Mouse (Mus musculus): ENCODE data around the gene Tdo2. TPM values are rescaled to one million over a fixed set of nuclear protein-coding genes. Genes with fewer than 3 reads are reported as not detected.

Tdo2 gene
- total RNA-seq (2014; rRNA removed): not detected in 2 replicates
- 0.40 and 0.52 TPM in 2 replicates for polyA plus RNA-seq (2015; fragmentation: Nextera tagmentation; extraction: Ambion mirVana)

- no peak for TF ChIP-seq CTCF (IDR thresholded peaks at IDR 0.05; ENCODE audit: low read depth)
- H3K9me3 ChIP-seq (ENCODE audit: low read length): no peaks in the 10 kb centered on the region
- no peaks in the 10 kb centered on the region for H3K4me1 ChIP-seq (ENCODE audit: insufficient read depth, low read length)
- DNase-seq (ENCODE audit: low spot score) (no peak), ATAC-seq (no peak)
- H3K27me3 ChIP-seq (ENCODE audit: insufficient read depth, low read length): no peaks in the 10 kb centered on the region
- H3K4me3 ChIP-seq (ENCODE audit: low read length): no peak within 1 kb of the TSS
- no peaks in the 10 kb centered on the region for H3K36me3 ChIP-seq (ENCODE audit: insufficient read depth, low read length)
- no peak within 1 kb of the TSS for H3K27ac ChIP-seq
- H3K9ac ChIP-seq (replicated peaks; ENCODE audit: low read length): no peak within 1 kb of the TSS
- H3K4me2 ChIP-seq (ENCODE audit: low read depth, low read length): no peak within 1 kb of the TSS
Observed at GRCm38 (mm10) chr3:81976102-81976501, at the start of gene Tdo2. TSS of gene Tdo2 (minus strand) at chr3:81976202.

GRCm38 (mm10) chr3:82023065-82023464, 47.1 kb upstream of the Tdo2 start:
- H3K9ac ChIP-seq (replicated peaks; ENCODE audit: low read length): no peak overlapping the region
- TF ChIP-seq CTCF (IDR thresholded peaks at IDR 0.05; ENCODE audit: low read depth): no peak
- DNase-seq (ENCODE audit: low spot score): no peak
- no peak overlapping the region for H3K27ac ChIP-seq
- H3K4me2 ChIP-seq (ENCODE audit: low read depth, low read length): no peak overlapping the region
- H3K4me1 ChIP-seq (ENCODE audit: insufficient read depth, low read length): no peaks in the 10 kb centered on the region
- H3K9me3 ChIP-seq (ENCODE audit: low read length): no peaks in the 10 kb centered on the region
- no peaks in the 10 kb centered on the region for H3K36me3 ChIP-seq (ENCODE audit: insufficient read depth, low read length)
- H3K27me3 ChIP-seq (ENCODE audit: insufficient read depth, low read length): no peaks in the 10 kb centered on the region
- WGBS: 82% methylated on average over 3 of the region's 3 CpGs
- no peak for ATAC-seq
- H3K4me3 ChIP-seq (ENCODE audit: low read length): no peak overlapping the region

- TF ChIP-seq CTCF (IDR thresholded peaks at IDR 0.05; ENCODE audit: low read depth): no peak
- 91% methylated on average over 8 of the region's 8 CpGs for WGBS
Observed at GRCm38 (mm10) chr3:82022421-82022920, 46.5 kb upstream of the Tdo2 start.

DNA sequence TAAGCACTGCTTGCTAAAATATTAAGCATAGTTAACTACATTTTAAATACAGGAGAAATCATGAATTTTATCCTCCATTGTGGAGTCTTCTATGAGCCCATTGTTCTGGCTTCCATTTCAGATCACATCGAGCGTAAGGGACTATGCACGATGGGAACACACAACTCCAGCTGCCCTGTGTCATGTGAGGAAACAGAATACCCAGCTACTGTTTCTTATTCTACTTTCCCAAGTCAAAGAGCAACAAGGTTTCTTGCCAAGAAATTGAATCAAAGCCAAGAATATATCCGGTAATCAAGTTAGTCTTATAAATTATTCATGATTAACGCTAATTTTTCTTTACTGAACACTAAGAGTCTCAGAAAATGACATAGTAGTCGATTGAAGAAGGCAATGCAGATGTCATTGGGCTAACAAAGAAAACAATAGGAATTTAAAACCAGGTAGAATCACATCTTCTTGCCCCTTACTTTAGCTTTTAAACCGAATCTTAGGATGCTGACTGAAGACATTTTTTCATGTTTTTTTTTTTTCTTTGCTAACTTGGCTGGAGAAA, 38.2 kb upstream of the Tdo2 start:
- Histone ChIP-seq H3K9me3 (ENCODE audit: low read length) (no peaks in the 10 kb centered on the region), H3K9ac (replicated peaks; ENCODE audit: low read length) (no peak overlapping the region), H3K4me2 (ENCODE audit: low read depth, low read length) (no peak overlapping the region), H3K36me3 (ENCODE audit: insufficient read depth, low read length) (no peaks in the 10 kb centered on the region), H3K27me3 (ENCODE audit: insufficient read depth, low read length) (no peaks in the 10 kb centered on the region), H3K27ac (no peak overlapping the region), H3K4me1 (ENCODE audit: insufficient read depth, low read length) (no peaks in the 10 kb centered on the region), H3K4me3 (ENCODE audit: low read length) (no peak overlapping the region)
- 21% methylated on average over 7 of the region's 7 CpGs for WGBS
- no peak for TF ChIP-seq CTCF (IDR thresholded peaks at IDR 0.05; ENCODE audit: low read depth)
- peak; percentile 29 for DNase-seq (ENCODE audit: low spot score)
- peak; percentile 62; the same call in 1 of the 2 replicates for ATAC-seq

More at GRCm38 (mm10) chr3:82022421-82022920, 46.5 kb upstream of the Tdo2 start:
- DNase-seq (ENCODE audit: low spot score) (no peak), ATAC-seq (no peak)
- Histone ChIP-seq H3K4me1 (ENCODE audit: insufficient read depth, low read length) (no peaks in the 10 kb centered on the region), H3K9me3 (ENCODE audit: low read length) (no peaks in the 10 kb centered on the region), H3K9ac (replicated peaks; ENCODE audit: low read length) (no peak overlapping the region), H3K27me3 (ENCODE audit: insufficient read depth, low read length) (no peaks in the 10 kb centered on the region), H3K4me3 (ENCODE audit: low read length) (no peak overlapping the region), H3K27ac (no peak overlapping the region), H3K36me3 (ENCODE audit: insufficient read depth, low read length) (no peaks in the 10 kb centered on the region), H3K4me2 (ENCODE audit: low read depth, low read length) (no peak overlapping the region)

DNA sequence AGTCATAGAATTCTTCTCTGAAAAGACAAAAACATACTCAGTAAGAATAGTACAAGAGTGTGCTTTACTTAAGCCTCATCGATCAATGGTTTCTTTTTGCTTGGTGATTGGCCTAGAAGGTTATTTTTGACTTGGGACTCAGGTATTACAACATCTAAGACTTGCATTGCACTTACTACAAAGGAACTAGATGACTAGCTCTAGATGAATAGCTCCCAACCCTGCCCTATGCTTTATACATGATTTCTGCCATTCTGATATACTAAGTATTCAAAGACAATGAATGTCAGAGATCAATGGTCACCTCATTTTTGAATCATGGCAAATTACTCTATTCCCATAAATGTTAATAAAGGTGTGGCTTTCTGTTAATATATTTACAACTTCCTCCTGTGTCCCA, 31.0 kb upstream of the Tdo2 start:
- ATAC-seq (no peak), DNase-seq (ENCODE audit: low spot score) (no peak)
- TF ChIP-seq CTCF (IDR thresholded peaks at IDR 0.05; ENCODE audit: low read depth): no peak
- H3K4me2 ChIP-seq (ENCODE audit: low read depth, low read length): no peak overlapping the region
- H3K27me3 ChIP-seq (ENCODE audit: insufficient read depth, low read length): no peaks in the 10 kb centered on the region
- no peak overlapping the region for H3K27ac ChIP-seq
- H3K9ac ChIP-seq (replicated peaks; ENCODE audit: low read length): no peak overlapping the region
- no peak overlapping the region for H3K4me3 ChIP-seq (ENCODE audit: low read length)
- 95% methylated on average over 1 of the region's 1 CpGs for WGBS
- H3K4me1 ChIP-seq (ENCODE audit: insufficient read depth, low read length): no peaks in the 10 kb centered on the region
- H3K9me3 ChIP-seq (ENCODE audit: low read length): no peaks in the 10 kb centered on the region
- no peaks in the 10 kb centered on the region for H3K36me3 ChIP-seq (ENCODE audit: insufficient read depth, low read length)

DNA sequence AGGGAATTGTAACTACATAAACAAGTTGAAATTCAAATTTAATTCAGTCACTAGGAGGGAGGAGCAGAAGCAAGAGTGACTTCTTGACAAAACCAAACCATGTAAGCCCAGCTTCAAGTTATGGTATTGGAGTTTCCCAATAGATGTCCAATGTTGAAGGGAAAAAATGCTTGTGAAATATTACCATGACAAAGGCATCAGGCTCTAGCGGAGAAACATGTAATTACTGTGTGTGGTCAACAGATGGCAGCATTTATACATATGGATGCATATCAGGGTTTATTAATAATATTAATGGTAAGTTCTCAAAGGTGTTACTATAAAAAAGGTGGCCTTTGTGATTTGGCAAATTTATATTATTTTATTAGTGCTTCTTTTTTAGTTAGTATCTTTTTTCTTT, 20.0 kb upstream of the Tdo2 start:
- H3K9ac ChIP-seq (replicated peaks; ENCODE audit: low read length): no peak overlapping the region
- no peak overlapping the region for H3K27ac ChIP-seq
- 3% methylated on average over 1 of the region's 1 CpGs for WGBS
- no peaks in the 10 kb centered on the region for H3K36me3 ChIP-seq (ENCODE audit: insufficient read depth, low read length)
- peak; percentile 84 for DNase-seq (ENCODE audit: low spot score)
- H3K4me2 ChIP-seq (ENCODE audit: low read depth, low read length): no peak overlapping the region
- ATAC-seq: 0 out of 2 replicates have a peak, but pooled peaks have one; percentile 35
- no peaks in the 10 kb centered on the region for H3K27me3 ChIP-seq (ENCODE audit: insufficient read depth, low read length)
- TF ChIP-seq CTCF (IDR thresholded peaks at IDR 0.05; ENCODE audit: low read depth): peak; percentile 76
- no peaks in the 10 kb centered on the region for H3K9me3 ChIP-seq (ENCODE audit: low read length)
- H3K4me3 ChIP-seq (ENCODE audit: low read length): no peak overlapping the region
- H3K4me1 ChIP-seq (ENCODE audit: insufficient read depth, low read length): no peaks in the 10 kb centered on the region

DNA sequence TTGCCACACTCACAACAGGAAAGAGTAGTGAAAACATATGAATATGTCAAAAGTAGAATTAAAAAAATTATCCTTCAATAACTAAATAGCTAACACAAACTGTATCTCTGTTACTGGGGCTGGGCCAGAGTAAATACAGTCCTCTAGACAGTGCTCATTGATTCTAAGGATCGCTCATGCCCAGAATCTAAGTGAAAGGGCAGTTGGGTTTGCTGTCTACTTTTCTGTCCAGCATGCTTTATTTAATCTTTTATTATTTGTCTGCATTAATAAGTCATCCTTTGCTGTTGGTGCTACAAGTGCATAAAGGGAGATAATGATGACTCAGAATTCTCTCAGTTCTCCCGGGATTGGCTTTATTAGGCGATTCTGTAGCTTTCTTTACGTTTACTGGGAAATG, 19.4 kb upstream of the Tdo2 start:
- H3K27ac ChIP-seq: no peak overlapping the region
- no peak overlapping the region for H3K4me2 ChIP-seq (ENCODE audit: low read depth, low read length)
- DNase-seq (ENCODE audit: low spot score) (no peak), ATAC-seq (no peak)
- H3K9me3 ChIP-seq (ENCODE audit: low read length): no peaks in the 10 kb centered on the region
- no peaks in the 10 kb centered on the region for H3K27me3 ChIP-seq (ENCODE audit: insufficient read depth, low read length)
- H3K4me3 ChIP-seq (ENCODE audit: low read length): no peak overlapping the region
- H3K9ac ChIP-seq (replicated peaks; ENCODE audit: low read length): no peak overlapping the region
- no peaks in the 10 kb centered on the region for H3K4me1 ChIP-seq (ENCODE audit: insufficient read depth, low read length)
- TF ChIP-seq CTCF (IDR thresholded peaks at IDR 0.05; ENCODE audit: low read depth): no peak
- WGBS: 36% methylated on average over 4 of the region's 4 CpGs
- H3K36me3 ChIP-seq (ENCODE audit: insufficient read depth, low read length): no peaks in the 10 kb centered on the region
